In genomic region chr15:59205544-59205943, GRCm38 (mm10) we compare ENCODE assay signal across 23 mouse cellular contexts.
A peak's percentile ranks its signal among the peaks of the same experiment; 100 is the strongest.
DNase-seq lines count a peak whose midpoint lies in the region; ATAC-seq lines count a peak whose summit lies in the region.
"Had no signal": no experiment of that assay in that cellular context is flagged by ENCODE, and none has a peak within 500 bp of the region (broad histone marks: within the 10 kb centered on the region; RNA-seq: fewer than 3 reads in every experiment).

No protein-coding gene starts in this region.

- no peaks in the 10 kb centered on the region for H3K27me3 ChIP-seq in heart, embryonic 12.5 days (replicated peaks)
- H3K27me3 ChIP-seq: embryonic facial prominence, embryonic 15.5 days; forebrain, embryonic 15.5 days; kidney, embryonic 15.5 days; limb, embryonic 15.5 days; liver, embryonic 15.5 days; lung, embryonic 15.5 days; midbrain, embryonic 13.5 days had no signal

- no peak overlapping the region for H3K4me2 ChIP-seq in heart, embryonic 12.5 days
- H3K4me2 ChIP-seq: embryonic facial prominence, embryonic 15.5 days; forebrain, embryonic 15.5 days; hindbrain, embryonic 13.5 days; kidney, embryonic 15.5 days; limb, embryonic 15.5 days; liver, embryonic 15.5 days; lung, embryonic 15.5 days; midbrain, embryonic 13.5 days had no signal

- H3K9me3 ChIP-seq in heart, embryonic 12.5 days (replicated peaks) = no peaks in the 10 kb centered on the region
- H3K9me3 ChIP-seq: embryonic facial prominence, embryonic 15.5 days; forebrain, embryonic 15.5 days; hindbrain, embryonic 13.5 days; kidney, embryonic 15.5 days; limb, embryonic 15.5 days; liver, embryonic 15.5 days; lung, embryonic 15.5 days; midbrain, embryonic 13.5 days had no signal

- peaks cover 53% of the 10 kb centered on the region for H3K4me1 ChIP-seq in heart, embryonic 12.5 days (replicated peaks)
- H3K4me1 ChIP-seq: forebrain, embryonic 15.5 days; hindbrain, embryonic 13.5 days; liver, embryonic 15.5 days; midbrain, embryonic 13.5 days had no signal

- H3K4me3 ChIP-seq in heart, embryonic 12.5 days = no peak overlapping the region
- H3K4me3 ChIP-seq: embryonic facial prominence, embryonic 15.5 days; forebrain, embryonic 15.5 days; hindbrain, embryonic 13.5 days; kidney, embryonic 15.5 days; limb, embryonic 15.5 days; liver, embryonic 15.5 days; lung, embryonic 15.5 days; megakaryocyte, embryonic 14.5 days; midbrain, embryonic 13.5 days had no signal

- 49% methylated on average over 7 of the region's 7 CpGs for WGBS in heart, embryonic 12.5 days

- intact Hi-C loops in heart, postnatal 10 days (cut with DNase I) = loop anchor here (2.0 to 5.0 kb wide), 4 partner anchors 77 to 255 kb away; no protein-coding TSS in a partner anchor

- no peak overlapping the region for H3K9ac ChIP-seq in heart, embryonic 12.5 days
- H3K9ac ChIP-seq: embryonic facial prominence, embryonic 15.5 days; forebrain, embryonic 15.5 days; hindbrain, embryonic 13.5 days; kidney, embryonic 15.5 days; limb, embryonic 15.5 days; liver, embryonic 15.5 days; lung, embryonic 15.5 days; midbrain, embryonic 13.5 days had no signal

- H3K36me3 ChIP-seq in heart, embryonic 12.5 days = no peaks in the 10 kb centered on the region
- H3K36me3 ChIP-seq: embryonic facial prominence, embryonic 15.5 days; forebrain, embryonic 15.5 days; hindbrain, embryonic 13.5 days; kidney, embryonic 15.5 days; limb, embryonic 15.5 days; liver, embryonic 15.5 days; lung, embryonic 15.5 days; midbrain, embryonic 13.5 days had no signal

- peak; percentile 56 for ATAC-seq in heart, embryonic 12.5 days (ENCODE audit: insufficient number of reproducible peaks, low FRiP score)
- ATAC-seq: CD4-positive, CD25-positive, alpha-beta regulatory T cell, adult 4 months; forebrain, embryonic 15.5 days; midbrain, embryonic 13.5 days had no signal

- peak; percentile 58 for DNase-seq in adrenal gland, adult 8-10 months
- no peak for DNase-seq in adrenal gland, adult 18-20 months (ENCODE audit: low spot score in 2 of 2)
- DNase-seq in adrenal gland, postnatal 36 days = peak; percentile 46 to 47
- DNase-seq in heart, postnatal 10 days = peak; percentile 53 to 69
- DNase-seq in layer of hippocampus, postnatal 14 days (ENCODE audit: low spot score in 2 of 2) = no peak
- DNase-seq in cerebellum, adult 11 months = no peak
- DNase-seq: cerebellum, adult 2 months; kidney, adult 11 months; kidney, postnatal 36 days; layer of hippocampus, adult 9-11 months; left cerebral cortex, postnatal 4 days; lung, postnatal 36 days had no signal

- peak overlapping the region; percentile 73 for H3K27ac ChIP-seq in heart, embryonic 12.5 days (ENCODE audit: poor library complexity, severe bottlenecking)
- H3K27ac ChIP-seq: embryonic facial prominence, embryonic 15.5 days; forebrain, embryonic 15.5 days; hindbrain, embryonic 13.5 days; kidney, embryonic 15.5 days; limb, embryonic 15.5 days; liver, embryonic 15.5 days; lung, embryonic 15.5 days; midbrain, embryonic 13.5 days had no signal

Comparison
In these comparisons a context has a peak if more than half of its experiments do, and no peak if none do; other contexts are left out.
1. DNase-seq: peak in adrenal gland, adult 8-10 months (single experiment), adrenal gland, postnatal 36 days (2 of 2) and heart, postnatal 10 days (2 of 2); none in adrenal gland, adult 18-20 months (0 of 2), layer of hippocampus, postnatal 14 days (0 of 2) and cerebellum, adult 11 months (single experiment).